20 mouse cellular contexts compared by ENCODE assay signal in genomic region chr13:32643030-32643750, GRCm38 (mm10).
DNase-seq lines count a peak whose midpoint lies in the region.
"Had no signal": no experiment of that assay in that cellular context is flagged by ENCODE, and none has a peak within 500 bp of the region (broad histone marks: within the 10 kb centered on the region; RNA-seq: fewer than 3 reads in every experiment).

No protein-coding gene starts in this region.

- peak; percentile 22 for DNase-seq in embryo, embryonic 10.5 days (ENCODE audit: low spot score)
- no peak for DNase-seq in embryo, embryonic 9.5 days (ENCODE audit: extremely low spot score)
- DNase-seq in kidney, postnatal 4 days, result peak; percentile 9 to 10
- no peak for DNase-seq in kidney, postnatal 36 days
- peak; percentile 18 for DNase-seq in Muller cell, postnatal 12 days (ENCODE audit: inconsistent ontology term)
- DNase-seq in fibroblast of lung, adult 2 months (ENCODE audit: low read depth), result peak; percentile 62
- DNase-seq in frontal cortex, postnatal 25 days (ENCODE audit: low spot score in 2 of 2), result no peak
- DNase-seq in layer of hippocampus, postnatal 25 days (ENCODE audit: extremely low spot score in 1 of 2, low spot score in 1 of 2), result no peak
- DNase-seq: adrenal gland, adult 2 months; adrenal gland, postnatal 36 days; cerebellum, adult 18-20 months; cerebellum, postnatal 10 days; gastrocnemius, adult 2 months; gastrocnemius, postnatal 36 days; heart, adult 2 months; heart, postnatal 14 days; kidney, adult 9 months; kidney, postnatal 25 days; right cerebral cortex, postnatal 25 days; thymus, postnatal 14 days had no signal

Comparison
In these comparisons a context has a peak if more than half of its experiments do, and no peak if none do; other contexts are left out.
1. DNase-seq: peak in embryo, embryonic 10.5 days (single experiment), kidney, postnatal 4 days (2 of 2), Muller cell, postnatal 12 days (single experiment) and fibroblast of lung, adult 2 months (single experiment); none in embryo, embryonic 9.5 days (single experiment), kidney, postnatal 36 days (0 of 2), frontal cortex, postnatal 25 days (0 of 2) and layer of hippocampus, postnatal 25 days (0 of 2).